Mouse (Mus musculus): Measurements from ENCODE around the gene Sncb. TPM values are rescaled to one million over a fixed set of nuclear protein-coding genes. Genes with fewer than 3 reads are reported as not detected.
A peak's percentile ranks its signal among the peaks of the same experiment; 100 is the strongest.

The Sncb gene
- polyA plus RNA-seq, 1 experiment: 851 TPM

GRCm38 (mm10) chr13:54737488-54738212 lies 28.7 kb downstream of the Sncb start:
- 9% methylated on average over 84 of the region's 87 CpGs for WGBS
- no peaks in the 10 kb centered on the region for H3K27me3 ChIP-seq (ENCODE audit: control insufficient read depth, insufficient read depth, low read length)
- TF ChIP-seq POLR2A (IDR thresholded peaks at IDR 0.05; ENCODE audit: borderline replicate concordance, insufficient read depth, low read length) (no peak), CTCF (IDR thresholded peaks at IDR 0.05; ENCODE audit: borderline replicate concordance, insufficient read depth, low read depth, low read length) (no peak)
- peak; percentile 58 to 65 for DNase-seq
- peaks cover 15% of the 10 kb centered on the region for H3K4me1 ChIP-seq (ENCODE audit: control insufficient read depth, insufficient read depth, low read length)
- no peak overlapping the region for H3K27ac ChIP-seq (ENCODE audit: insufficient read depth, low read length)
- H3K4me3 ChIP-seq (replicated peaks; ENCODE audit: insufficient read depth, low read depth, low read length): peak overlapping the region; percentile 30

GRCm38 (mm10) chr13:54736931-54737330 lies 29.5 kb downstream of the Sncb start:
- TF ChIP-seq CTCF (IDR thresholded peaks at IDR 0.05; ENCODE audit: borderline replicate concordance, insufficient read depth, low read depth, low read length) (no peak), POLR2A (IDR thresholded peaks at IDR 0.05; ENCODE audit: borderline replicate concordance, insufficient read depth, low read length) (no peak)

GRCm38 (mm10) chr13:54726131-54726530 lies 40.3 kb downstream of the Sncb start:
- TF ChIP-seq POLR2A (IDR thresholded peaks at IDR 0.05; ENCODE audit: borderline replicate concordance, insufficient read depth, low read length) (no peak), CTCF (IDR thresholded peaks at IDR 0.05; ENCODE audit: borderline replicate concordance, insufficient read depth, low read depth, low read length) (no peak)
- no peaks in the 10 kb centered on the region for H3K4me1 ChIP-seq (ENCODE audit: control insufficient read depth, insufficient read depth, low read length)
- H3K27me3 ChIP-seq (ENCODE audit: control insufficient read depth, insufficient read depth, low read length): no peaks in the 10 kb centered on the region
- DNase-seq: no peak
- WGBS: 35% methylated on average over 11 of the region's 11 CpGs
- H3K27ac ChIP-seq (ENCODE audit: insufficient read depth, low read length): no peak overlapping the region
- H3K4me3 ChIP-seq (replicated peaks; ENCODE audit: insufficient read depth, low read depth, low read length): no peak overlapping the region

More at GRCm38 (mm10) chr13:54736931-54737330, 29.5 kb downstream of the Sncb start:
- DNase-seq: no peak
- WGBS: 39% methylated on average over 3 of the region's 3 CpGs
- Histone ChIP-seq H3K4me1 (ENCODE audit: control insufficient read depth, insufficient read depth, low read length) (peaks cover 12% of the 10 kb centered on the region), H3K27ac (ENCODE audit: insufficient read depth, low read length) (no peak overlapping the region), H3K27me3 (ENCODE audit: control insufficient read depth, insufficient read depth, low read length) (no peaks in the 10 kb centered on the region), H3K4me3 (replicated peaks; ENCODE audit: insufficient read depth, low read depth, low read length) (no peak overlapping the region)

- no peak overlapping the region for H3K27ac ChIP-seq (ENCODE audit: insufficient read depth, low read length)
- no peak for DNase-seq
- no peak overlapping the region for H3K4me3 ChIP-seq (replicated peaks; ENCODE audit: insufficient read depth, low read depth, low read length)
- no peaks in the 10 kb centered on the region for H3K27me3 ChIP-seq (ENCODE audit: control insufficient read depth, insufficient read depth, low read length)
- TF ChIP-seq CTCF (IDR thresholded peaks at IDR 0.05; ENCODE audit: borderline replicate concordance, insufficient read depth, low read depth, low read length) (peak; percentile 8; the same call in 1 of the 2 replicates), POLR2A (IDR thresholded peaks at IDR 0.05; ENCODE audit: borderline replicate concordance, insufficient read depth, low read length) (no peak)
- 92% methylated on average over 3 of the region's 3 CpGs for WGBS
- H3K4me1 ChIP-seq (ENCODE audit: control insufficient read depth, insufficient read depth, low read length): peaks cover 5% of the 10 kb centered on the region
Observed at GRCm38 (mm10) chr13:54723143-54723542, 43.3 kb downstream of the Sncb start.

GRCm38 (mm10) chr13:54716916-54717315 lies 49.5 kb downstream of the Sncb start:
- TF ChIP-seq POLR2A (IDR thresholded peaks at IDR 0.05; ENCODE audit: borderline replicate concordance, insufficient read depth, low read length) (no peak), CTCF (IDR thresholded peaks at IDR 0.05; ENCODE audit: borderline replicate concordance, insufficient read depth, low read depth, low read length) (peak; percentile 77)
- Histone ChIP-seq H3K4me1 (ENCODE audit: control insufficient read depth, insufficient read depth, low read length) (peaks cover 14% of the 10 kb centered on the region), H3K27me3 (ENCODE audit: control insufficient read depth, insufficient read depth, low read length) (no peaks in the 10 kb centered on the region), H3K27ac (ENCODE audit: insufficient read depth, low read length) (no peak overlapping the region), H3K4me3 (replicated peaks; ENCODE audit: insufficient read depth, low read depth, low read length) (no peak overlapping the region)
- under 1% methylated on average over 5 of the region's 5 CpGs for WGBS
- peak; percentile 66 to 75 for DNase-seq

GRCm38 (mm10) chr13:54714996-54715395 lies 51.4 kb downstream of the Sncb start:
- H3K27ac ChIP-seq (ENCODE audit: insufficient read depth, low read length): no peak overlapping the region
- no peak overlapping the region for H3K4me3 ChIP-seq (replicated peaks; ENCODE audit: insufficient read depth, low read depth, low read length)
- H3K4me1 ChIP-seq (ENCODE audit: control insufficient read depth, insufficient read depth, low read length): peaks cover 14% of the 10 kb centered on the region
- WGBS: 52% methylated on average over 10 of the region's 10 CpGs
- no peaks in the 10 kb centered on the region for H3K27me3 ChIP-seq (ENCODE audit: control insufficient read depth, insufficient read depth, low read length)
- TF ChIP-seq POLR2A (IDR thresholded peaks at IDR 0.05; ENCODE audit: borderline replicate concordance, insufficient read depth, low read length) (no peak), CTCF (IDR thresholded peaks at IDR 0.05; ENCODE audit: borderline replicate concordance, insufficient read depth, low read depth, low read length) (no peak)
- DNase-seq: no peak

GRCm38 (mm10) chr13:54714393-54714792 lies 52.0 kb downstream of the Sncb start:
- Histone ChIP-seq H3K4me3 (replicated peaks; ENCODE audit: insufficient read depth, low read depth, low read length) (no peak overlapping the region), H3K27me3 (ENCODE audit: control insufficient read depth, insufficient read depth, low read length) (no peaks in the 10 kb centered on the region), H3K27ac (ENCODE audit: insufficient read depth, low read length) (no peak overlapping the region), H3K4me1 (ENCODE audit: control insufficient read depth, insufficient read depth, low read length) (peaks cover 14% of the 10 kb centered on the region)
- peak; percentile 33; the same call in 1 of the 2 replicates for TF ChIP-seq CTCF (IDR thresholded peaks at IDR 0.05; ENCODE audit: borderline replicate concordance, insufficient read depth, low read depth, low read length)
- no peak for TF ChIP-seq POLR2A (IDR thresholded peaks at IDR 0.05; ENCODE audit: borderline replicate concordance, insufficient read depth, low read length)
- 48% methylated on average over 4 of the region's 4 CpGs for WGBS
- DNase-seq: no peak

GRCm38 (mm10) chr13:54710866-54711265 lies 55.5 kb downstream of the Sncb start:
- TF ChIP-seq CTCF (IDR thresholded peaks at IDR 0.05; ENCODE audit: borderline replicate concordance, insufficient read depth, low read depth, low read length): no peak
- DNase-seq: no peak
- no peak overlapping the region for H3K4me3 ChIP-seq (replicated peaks; ENCODE audit: insufficient read depth, low read depth, low read length)
- no peaks in the 10 kb centered on the region for H3K4me1 ChIP-seq (ENCODE audit: control insufficient read depth, insufficient read depth, low read length)
- H3K27me3 ChIP-seq (ENCODE audit: control insufficient read depth, insufficient read depth, low read length): no peaks in the 10 kb centered on the region
- WGBS: 84% methylated on average over 3 of the region's 3 CpGs
- H3K27ac ChIP-seq (ENCODE audit: insufficient read depth, low read length): no peak overlapping the region

Other genes with a start within 250 kb of the Sncb start
- gene 4833439L19Rik, start 201.2 kb downstream of the Sncb start, polyA plus RNA-seq (2012; rRNA removed): 199 and 212 TPM in 2 replicates
- 29.4 and 32.0 TPM in 2 replicates for gene Arl10, start 191.6 kb downstream of the Sncb start, polyA plus RNA-seq (2012; rRNA removed)
- gene Nop16, start 176.5 kb downstream of the Sncb start, polyA plus RNA-seq (2012; rRNA removed): 24.4 and 26.4 TPM in 2 replicates
- 290 and 306 TPM in 2 replicates for gene Higd2a, start 176.4 kb downstream of the Sncb start, polyA plus RNA-seq (2012; rRNA removed)
- gene Cltb, start 155.3 kb downstream of the Sncb start, polyA plus RNA-seq (2012; rRNA removed): 391 and 435 TPM in 2 replicates
- 38.3 and 39.2 TPM in 2 replicates for gene Faf2, start 144.8 kb downstream of the Sncb start, polyA plus RNA-seq (2012; rRNA removed)
- 91.5 and 99.5 TPM in 2 replicates for gene Rnf44, start 72.7 kb downstream of the Sncb start, polyA plus RNA-seq (2012; rRNA removed)
- 0.16 and 0.23 TPM in 2 replicates for gene Cdhr2, start 65.1 kb downstream of the Sncb start, polyA plus RNA-seq (2012; rRNA removed)
- 41.4 and 45.4 TPM in 2 replicates for gene Gprin1, start 16.7 kb downstream of the Sncb start, polyA plus RNA-seq (2012; rRNA removed)
- not detected in 2 replicates for gene Eif4e1b, start 17.4 kb upstream of the Sncb start, polyA plus RNA-seq (2012; rRNA removed)
- 87.9 and 89.8 TPM in 2 replicates for gene Tspan17, start 22.8 kb upstream of the Sncb start, polyA plus RNA-seq (2012; rRNA removed)
- 37.7 and 41.0 TPM in 2 replicates for gene Unc5a, start 182.8 kb upstream of the Sncb start, polyA plus RNA-seq (2012; rRNA removed)